23 mouse cellular contexts compared by ENCODE assay signal in the genomic region with DNA sequence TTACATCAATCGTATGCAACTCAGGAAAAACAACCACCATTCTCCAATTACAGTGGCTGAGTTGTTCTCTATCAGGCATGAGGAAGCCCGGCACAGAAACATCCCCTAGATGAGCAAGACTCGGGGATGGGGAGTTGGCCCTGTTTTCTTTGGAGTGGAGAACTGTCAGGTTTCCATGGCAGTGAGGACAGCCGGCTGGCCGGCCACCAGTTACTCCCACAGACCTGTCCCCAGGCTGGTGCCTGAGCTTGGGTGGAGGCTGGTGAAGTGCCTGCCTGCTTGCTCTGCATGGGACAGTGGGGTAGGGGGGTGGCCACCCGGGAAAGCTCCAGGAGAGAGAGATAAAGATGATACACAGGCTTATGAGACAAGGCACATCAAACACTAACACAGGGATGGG. TPM values are rescaled to one million over a fixed set of nuclear protein-coding genes. Genes with fewer than 3 reads are reported as not detected.
DNase-seq lines count a peak whose midpoint lies in the region; ATAC-seq and TF ChIP-seq lines count a peak whose summit lies in the region.
"Had no signal": no experiment of that assay in that cellular context is flagged by ENCODE, and none has a peak within 500 bp of the region (broad histone marks: within the 10 kb centered on the region; RNA-seq: fewer than 3 reads in every experiment).

No protein-coding gene starts in this region.

- no peaks in the 10 kb centered on the region for H3K36me3 ChIP-seq in kidney, embryonic 16.5 days (ENCODE audit: insufficient read depth, low read length)
- H3K36me3 ChIP-seq in kidney, adult 2 months (ENCODE audit: control insufficient read depth, insufficient read depth, low read length): no peaks in the 10 kb centered on the region
- H3K36me3 ChIP-seq: hindbrain, embryonic 15.5 days had no signal

- H3K27ac ChIP-seq in kidney, embryonic 16.5 days (ENCODE audit: low read length): no peak overlapping the region
- no peak overlapping the region for H3K27ac ChIP-seq in kidney, adult 2 months (ENCODE audit: insufficient read depth, low read depth, low read length)
- H3K27ac ChIP-seq: forebrain, embryonic 10.5 days; hindbrain, embryonic 15.5 days; intestine, embryonic 15.5 days; stomach, postnatal 0 days had no signal

- intact Hi-C loops in left cerebral cortex, postnatal 14 days (cut with DNase I): no loop called here
- intact Hi-C loops in left cerebral cortex, postnatal 4 days (cut with DNase I): no loop called here

- TF ChIP-seq POLR2A in kidney, adult 2 months (IDR thresholded peaks at IDR 0.05; ENCODE audit: low read depth, low read length): no peak

- no peaks in the 10 kb centered on the region for H3K27me3 ChIP-seq in kidney, embryonic 16.5 days (ENCODE audit: insufficient read depth, low read length)
- H3K27me3 ChIP-seq in kidney, adult 2 months (replicated peaks; ENCODE audit: control insufficient read depth, insufficient read depth, low read length): no peaks in the 10 kb centered on the region
- H3K27me3 ChIP-seq: hindbrain, embryonic 15.5 days; intestine, embryonic 15.5 days had no signal

- no peak overlapping the region for H3K4me2 ChIP-seq in kidney, embryonic 16.5 days (replicated peaks; ENCODE audit: low read depth, low read length)
- H3K4me2 ChIP-seq: hindbrain, embryonic 15.5 days; intestine, embryonic 15.5 days; midbrain, embryonic 11.5 days had no signal

- 36% methylated on average over 6 of the region's 6 CpGs for WGBS in kidney, embryonic 16.5 days
- WGBS in kidney, adult 2 months: 68% methylated on average over 6 of the region's 6 CpGs

- H3K9me3 ChIP-seq in kidney, embryonic 16.5 days (ENCODE audit: low read length): no peaks in the 10 kb centered on the region
- H3K9me3 ChIP-seq: forebrain, embryonic 10.5 days; hindbrain, embryonic 15.5 days; intestine, embryonic 15.5 days had no signal

- H3K4me1 ChIP-seq in kidney, embryonic 16.5 days (ENCODE audit: insufficient read depth, low read length): peaks cover 21% of the 10 kb centered on the region
- H3K4me1 ChIP-seq in kidney, adult 2 months (ENCODE audit: control insufficient read depth, insufficient read depth, low read length): no peaks in the 10 kb centered on the region

- peak; percentile 33; the same call in 1 of the 2 replicates for ATAC-seq in kidney, embryonic 16.5 days (ENCODE audit: low FRiP score, low TSS enrichment)
- ATAC-seq: forebrain, embryonic 16.5 days; intestine, embryonic 15.5 days; lung, postnatal 0 days had no signal

- no peak overlapping the region for H3K9ac ChIP-seq in kidney, embryonic 16.5 days (replicated peaks; ENCODE audit: low read length)
- H3K9ac ChIP-seq: hindbrain, embryonic 15.5 days; intestine, embryonic 15.5 days had no signal

- no peak overlapping the region for H3K4me3 ChIP-seq in kidney, embryonic 16.5 days (ENCODE audit: low read length)
- H3K4me3 ChIP-seq in kidney, adult 2 months (ENCODE audit: insufficient read depth, low read depth, low read length): no peak overlapping the region
- H3K4me3 ChIP-seq: forebrain, embryonic 10.5 days; hindbrain, embryonic 15.5 days; intestine, embryonic 15.5 days had no signal

- TF ChIP-seq CTCF in kidney, adult 2 months (conservative IDR thresholded peaks at IDR 0.05; ENCODE audit: insufficient read depth, insufficient read length, low read depth, low read length): no peak

- DNase-seq in cerebellum, postnatal 25 days: peak; percentile 42 to 49
- DNase-seq in cerebellum, adult 11-12 months: no peak
- DNase-seq in kidney, adult 2 months: no peak
- DNase-seq in left cerebral cortex, postnatal 14 days (ENCODE audit: low spot score in 2 of 2): peak; percentile 45 to 73
- DNase-seq in left cerebral cortex, postnatal 4 days: no peak
- peak; percentile 54 for DNase-seq in Muller cell, postnatal 12 days (ENCODE audit: inconsistent ontology term)
- DNase-seq: adrenal gland, postnatal 14 days; cerebellum, adult 9-11 months; gastrocnemius, postnatal 36 days; heart, postnatal 4 days; kidney, postnatal 14 days; thymus, adult 2 months; thymus, postnatal 4 days had no signal

RNA-seq across cellular contexts. Expression of gene 3110082I17Rik, which starts 12.3 kb away (rescaled TPM):
- 44.1 and 46.1 TPM in 2 replicates for polyA plus RNA-seq in kidney, embryonic 16.5 days (2015; fragmentation: Nextera tagmentation; extraction: Ambion mirVana)
- polyA plus RNA-seq in kidney, adult 2 months (2012; rRNA removed): 4.8 and 6.0 TPM in 2 replicates
- 10 to 100 TPM; 16.6 to 17.6 TPM for total RNA-seq in left cerebral cortex, postnatal 14 days (2021)
- total RNA-seq in left cerebral cortex, postnatal 4 days (2021): 10 to 100 TPM; 18.0 to 19.2 TPM

RNA-seq across cellular contexts. Expression of gene Gper1, which starts 25.1 kb away (rescaled TPM):
- polyA plus RNA-seq in kidney, embryonic 16.5 days (2015; fragmentation: Nextera tagmentation; extraction: Ambion mirVana): 6.8 and 8.0 TPM in 2 replicates
- polyA plus RNA-seq in kidney, adult 2 months (2012; rRNA removed): 2.7 and 3.8 TPM in 2 replicates
- 1 to 10 TPM; 4.4 to 4.7 TPM for total RNA-seq in left cerebral cortex, postnatal 14 days (2021)
- total RNA-seq in left cerebral cortex, postnatal 4 days (2021): 1 to 10 TPM; 3.0 to 3.2 TPM
- total RNA-seq: megakaryocyte progenitor cell, adult 5-6 weeks had no signal

RNA-seq across cellular contexts. Expression of gene Zfand2a, which starts 36.3 kb away (rescaled TPM):
- polyA plus RNA-seq in kidney, embryonic 16.5 days (2015; fragmentation: Nextera tagmentation; extraction: Ambion mirVana): 10.8 and 13.5 TPM in 2 replicates
- polyA plus RNA-seq in kidney, adult 2 months (2012; rRNA removed): 11.8 and 12.4 TPM in 2 replicates
- 10 to 100 TPM; 83.3 to 95.8 TPM for total RNA-seq in left cerebral cortex, postnatal 14 days (2021)
- 10 to 100 TPM; 58.7 to 60.3 TPM for total RNA-seq in left cerebral cortex, postnatal 4 days (2021)

RNA-seq across cellular contexts. Expression of gene C130050O18Rik, which starts 42.9 kb away (rescaled TPM):
- polyA plus RNA-seq in kidney, embryonic 16.5 days (2015; fragmentation: Nextera tagmentation; extraction: Ambion mirVana): 0.60 and 0.92 TPM in 2 replicates
- 3.0 and 4.3 TPM in 2 replicates for polyA plus RNA-seq in kidney, adult 2 months (2012; rRNA removed)
- under 1 TPM in 1 of 2 experiments, not detected in 1; 0.23 TPM for total RNA-seq in left cerebral cortex, postnatal 14 days (2021)
- not detected for total RNA-seq in left cerebral cortex, postnatal 4 days (2021)
- total RNA-seq: midbrain, postnatal 0 days had no signal
- polyA plus RNA-seq: midbrain, postnatal 0 days had no signal

Comparison
In these comparisons a context has a peak if more than half of its experiments do, and no peak if none do; other contexts are left out.
1. DNase-seq: peak in cerebellum, postnatal 25 days (2 of 2), left cerebral cortex, postnatal 14 days (2 of 2) and Muller cell, postnatal 12 days (single experiment); none in cerebellum, adult 11-12 months (single experiment), kidney, adult 2 months (single experiment) and left cerebral cortex, postnatal 4 days (single experiment).